Mouse (Mus musculus): Measurements from ENCODE around the gene Tmem218.

The Tmem218 gene

GRCm38 (mm10) chr9:37232201-37233195 is 24.5 kb downstream of the Tmem218 start:
- DNase-seq: no peak

- no peak for DNase-seq
These were observed 28.1 kb downstream of the Tmem218 start for GRCm38 (mm10) chr9:37235951-37236737.

- DNase-seq: no peak
These were observed 34.7 kb downstream of the Tmem218 start for GRCm38 (mm10) chr9:37242764-37243163.

GRCm38 (mm10) chr9:37244600-37244999 is 36.6 kb downstream of the Tmem218 start:
- DNase-seq: no peak

GRCm38 (mm10) chr9:37245404-37245803 is 37.4 kb downstream of the Tmem218 start:
- no peak for DNase-seq

- no peak for DNase-seq
These were observed 37.8 kb downstream of the Tmem218 start for GRCm38 (mm10) chr9:37245810-37246209.

GRCm38 (mm10) chr9:37247429-37247828 is 39.4 kb downstream of the Tmem218 start:
- peak; percentile 54 for DNase-seq

- no peak for DNase-seq
These were observed 40.4 kb downstream of the Tmem218 start for GRCm38 (mm10) chr9:37248381-37248906.

- no peak for DNase-seq
These were observed 42.0 kb downstream of the Tmem218 start for GRCm38 (mm10) chr9:37249976-37250375.

GRCm38 (mm10) chr9:37250631-37251030 is 42.6 kb downstream of the Tmem218 start:
- DNase-seq: no peak

GRCm38 (mm10) chr9:37254531-37255110 is 46.6 kb downstream of the Tmem218 start:
- DNase-seq: no peak

- DNase-seq: peak; percentile 55
These were observed 47.3 kb downstream of the Tmem218 start, which contains the start of gene Slc37a2 for GRCm38 (mm10) chr9:37255149-37255888. Gene Slc37a2, minus strand, starts transcription at chr9:37255738.

- peak; percentile 49 for DNase-seq
These were observed 47.8 kb downstream of the Tmem218 start for GRCm38 (mm10) chr9:37255889-37256225.

GRCm38 (mm10) chr9:37266622-37267021 is 58.6 kb downstream of the Tmem218 start:
- DNase-seq: no peak
